Mouse (Mus musculus): ENCODE measurements around the gene Pigr. TPM values are rescaled to one million over a fixed set of nuclear protein-coding genes. Genes with fewer than 3 reads are reported as not detected.

The Pigr gene
- total RNA-seq (2021): 2.6 TPM in 1 of 2 replicates, not detected in the other
- long read RNA-seq, transcript Pigr-201 (11 exons, 3,849 nt): major isoform, 218 of 375 reads
- long read RNA-seq, partial matches to known transcripts: 123 of 375 reads
- long read RNA-seq, other reads (novel, unspliced or antisense): 34 of 375 reads

- DNase-seq: no peak
These were observed at the start of gene Pigr for GRCm38 (mm10) chr1:130826448-130826847. Gene Pigr, plus strand, starts transcription at chr1:130826684.

GRCm38 (mm10) chr1:130779867-130780266 is 46.6 kb upstream of the Pigr start:
- no peak for DNase-seq

- DNase-seq: peak; percentile 14
These were observed 42.4 kb upstream of the Pigr start for GRCm38 (mm10) chr1:130784054-130784453.

DNA sequence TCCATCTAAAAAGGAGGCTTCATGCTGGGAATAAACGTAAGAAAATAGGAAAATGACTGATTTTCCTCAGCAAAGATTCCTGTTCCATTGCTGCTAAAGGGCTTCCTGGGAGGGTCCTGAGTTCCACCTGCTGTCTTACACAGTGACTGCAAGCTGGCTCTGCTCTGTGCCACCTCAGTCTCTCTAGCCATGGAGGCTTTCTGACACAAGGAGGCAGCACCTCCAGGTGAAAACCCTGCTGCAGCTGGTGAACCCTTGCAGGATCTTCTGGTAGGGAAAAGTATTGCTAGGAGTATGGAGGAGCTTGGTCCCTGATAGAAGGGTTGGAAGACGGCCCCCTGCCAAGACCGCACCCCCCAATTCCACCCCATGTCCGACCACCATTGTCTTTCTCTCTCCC is 39.5 kb upstream of the Pigr start:
- DNase-seq: no peak

- DNase-seq: no peak
These were observed 36.7 kb upstream of the Pigr start for GRCm38 (mm10) chr1:130789512-130790451.

DNA sequence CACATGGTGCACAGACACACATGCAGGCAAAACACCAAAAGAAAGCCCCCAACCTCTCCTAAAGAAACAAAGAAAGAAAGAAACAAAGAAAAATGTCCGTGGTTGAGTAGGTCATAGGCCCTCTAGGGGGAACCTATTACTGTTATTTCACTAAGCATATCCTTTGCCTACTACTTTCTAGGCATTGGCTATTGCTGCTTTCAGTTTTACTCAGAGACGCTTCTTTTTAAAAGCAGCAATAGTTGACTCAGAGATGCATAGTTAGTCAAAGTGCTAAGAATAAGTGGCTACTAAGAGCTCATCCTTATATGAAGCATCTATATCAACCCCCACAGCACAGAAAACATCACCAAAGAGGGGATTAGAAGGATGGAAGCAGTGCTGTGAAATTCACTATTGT is 31.2 kb upstream of the Pigr start:
- DNase-seq: no peak

- peak; percentile 27 for DNase-seq
These were observed 29.4 kb upstream of the Pigr start for GRCm38 (mm10) chr1:130796967-130797684.

- DNase-seq: no peak
These were observed 28.4 kb upstream of the Pigr start for GRCm38 (mm10) chr1:130798037-130798436.

- no peak for DNase-seq
These were observed 27.9 kb upstream of the Pigr start for GRCm38 (mm10) chr1:130798551-130798950.

- DNase-seq: no peak
These were observed 27.1 kb upstream of the Pigr start for GRCm38 (mm10) chr1:130799399-130799798.

DNA sequence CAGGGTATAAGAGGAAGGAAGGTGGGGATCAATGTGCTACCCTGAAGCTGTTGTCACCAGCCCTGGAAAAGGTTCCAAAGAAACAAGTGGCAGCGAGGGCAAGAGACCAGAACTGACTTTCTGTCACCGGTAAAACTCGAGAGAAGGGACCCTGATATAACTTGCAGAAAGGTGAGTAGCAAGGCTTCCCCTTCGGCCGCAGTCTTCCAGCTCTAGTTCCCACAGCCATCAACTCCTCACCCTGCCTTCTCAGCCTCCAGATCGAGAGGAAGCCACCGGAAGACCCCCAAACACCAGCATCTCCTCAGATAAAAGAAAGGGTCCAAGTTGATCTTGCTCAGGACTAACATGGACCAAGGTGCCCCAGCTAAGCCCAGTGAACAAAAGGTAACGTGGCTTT is 25.9 kb upstream of the Pigr start, which contains the start of gene Fcamr:
TSS of gene Fcamr (plus strand) at position 301 of the 400 bp plus-strand sequence.
- no peak for DNase-seq

- no peak for DNase-seq
These were observed 25.0 kb upstream of the Pigr start for GRCm38 (mm10) chr1:130801511-130801910.

DNA sequence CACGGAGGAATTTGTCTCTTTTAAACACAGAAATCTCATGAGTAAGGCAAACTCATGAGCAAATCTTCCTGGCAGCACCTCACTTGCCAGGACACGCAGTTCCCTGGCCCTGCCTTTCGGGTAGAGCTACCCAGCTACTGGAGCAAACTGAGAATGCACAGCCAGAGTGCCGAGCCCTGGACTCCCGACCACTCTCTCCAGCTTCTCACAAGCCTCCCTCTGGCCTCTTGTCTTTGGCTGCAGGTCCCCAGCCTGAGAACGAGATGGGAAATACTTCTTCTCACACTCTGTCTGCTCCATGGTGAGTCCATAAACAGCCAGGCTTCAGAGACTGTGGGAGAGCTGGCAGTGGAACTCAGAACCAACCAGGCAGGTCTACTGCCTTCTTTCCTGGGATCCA is 23.5 kb upstream of the Pigr start:
- no peak for DNase-seq

DNA sequence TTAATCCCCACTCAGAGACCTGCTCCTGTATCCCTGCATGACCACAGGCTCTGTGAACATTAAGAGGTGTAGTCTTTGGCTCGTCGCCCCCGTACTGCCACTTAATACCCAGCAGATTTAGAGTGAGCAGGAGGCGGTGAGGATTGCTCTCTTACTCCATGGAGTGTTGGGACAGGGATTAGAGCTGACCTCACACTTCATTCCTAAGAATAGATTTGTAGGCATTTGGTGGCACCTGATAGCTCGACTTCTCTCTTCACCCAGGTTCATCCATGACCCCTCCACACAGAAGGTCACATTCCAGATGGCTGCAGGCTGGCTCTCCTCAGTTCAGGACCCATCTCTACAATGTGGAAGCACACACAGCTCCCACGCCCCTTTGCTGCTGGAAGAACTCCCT is 22.2 kb upstream of the Pigr start:
- DNase-seq: no peak

DNA sequence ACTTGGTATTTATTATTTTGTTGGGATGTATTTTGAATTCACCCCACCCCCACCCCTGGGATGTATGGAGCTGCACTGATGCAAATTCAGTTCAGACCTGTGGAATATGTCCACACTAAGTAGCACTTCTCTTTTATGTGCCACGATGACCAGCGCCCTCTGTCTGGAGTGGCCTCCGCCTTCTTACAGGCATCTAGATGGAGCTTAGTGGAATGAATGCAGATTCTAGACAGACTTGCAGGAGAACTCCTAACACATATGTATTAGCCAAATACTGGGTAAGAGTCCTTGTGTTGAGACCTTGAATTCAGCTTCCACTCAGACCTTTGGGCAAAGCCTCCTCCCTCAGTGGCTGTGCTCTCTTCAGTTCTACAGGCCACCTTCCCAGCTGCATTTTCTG is 15.6 kb upstream of the Pigr start:
- no peak for DNase-seq

GRCm38 (mm10) chr1:130811316-130811715 is 15.2 kb upstream of the Pigr start:
- DNase-seq: no peak

- no peak for DNase-seq
These were observed 6.7 kb upstream of the Pigr start for GRCm38 (mm10) chr1:130819737-130820136.

GRCm38 (mm10) chr1:130820316-130821148 is 6.0 kb upstream of the Pigr start:
- DNase-seq: no peak

DNA sequence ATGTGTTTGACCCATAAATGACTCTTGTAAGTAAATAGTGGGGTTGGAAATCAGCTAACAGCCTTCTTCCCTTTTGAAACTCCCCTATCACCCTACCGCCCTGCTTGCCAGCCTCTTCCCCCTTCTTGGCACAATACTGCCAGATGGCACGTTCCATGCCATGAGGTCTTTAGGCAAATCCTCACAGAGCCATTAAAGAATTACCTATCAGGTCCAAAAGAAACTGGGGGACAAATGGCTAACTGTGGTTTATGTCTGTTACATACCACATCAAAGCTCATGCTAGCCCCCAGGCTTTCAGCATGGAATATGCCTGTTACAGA is 5.4 kb upstream of the Pigr start:
- no peak for DNase-seq

GRCm38 (mm10) chr1:130821911-130822625 is 4.4 kb upstream of the Pigr start:
- no peak for DNase-seq

DNA sequence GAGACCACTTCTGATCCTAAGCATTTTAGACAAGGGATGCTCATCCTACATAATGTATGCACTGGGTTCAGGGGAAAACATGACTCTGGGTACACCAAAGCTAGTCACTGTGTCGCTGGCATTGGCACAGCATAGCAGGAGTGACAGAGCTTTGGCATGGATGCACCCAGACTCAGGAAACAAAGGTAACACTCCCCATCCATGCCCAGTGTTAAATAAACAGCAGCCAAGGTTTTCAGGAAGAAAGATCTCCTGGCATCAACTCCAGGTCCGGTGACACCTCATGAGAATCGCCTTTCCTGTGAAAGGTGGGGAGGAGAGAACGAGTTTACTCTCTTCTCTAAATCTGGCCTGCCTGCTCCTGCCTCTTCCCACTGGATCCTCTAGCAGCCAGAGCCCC is 2.2 kb downstream of the Pigr start:
- DNase-seq: no peak

All from adrenal gland, postnatal 25 days (tissue).